Mouse (Mus musculus) lung, adult 10 weeks (tissue): Measurements from ENCODE around the gene Nrl. TPM values are rescaled to one million over a fixed set of nuclear protein-coding genes. Genes with fewer than 3 reads are reported as not detected.

Source experiments
- polyA plus RNA-seq: library from polyadenylated mRNA; stranded (reverse); fragments of 350-450 nt; fragmentation: Illumina TruSeq; extraction: RNeasy Lipid Tissue Mini Kit (QIAGEN cat#74804); gene quantifications from one replicate; pipeline ENCODE4 v1.2.3, GENCODE M21; 2014; ENCODE audit warnings: low read depth, low replicate concordance; ENCODE audit not compliant: insufficient read depth

Nrl gene
- polyA plus RNA-seq = not detected

GRCm38 (mm10) chr14:55524785-55525184 lies at the start of gene Nrl:
Gene Nrl, minus strand, starts transcription at chr14:55524981.

GRCm38 (mm10) chr14:55560202-55561073 lies 35.7 kb upstream of the Nrl start, which contains the start of gene A730061H03Rik:
Gene A730061H03Rik, minus strand, starts transcription at chr14:55560406.

GRCm38 (mm10) chr14:55559799-55560201 lies 35.0 kb upstream of the Nrl start, which contains the start of gene Dcaf11:
Gene Dcaf11, plus strand, starts transcription at chr14:55560006.

GRCm38 (mm10) chr14:55540067-55540786 lies 15.4 kb upstream of the Nrl start, which contains the start of gene Pck2:
Gene Pck2, plus strand, starts transcription at chr14:55540266.

GRCm38 (mm10) chr14:55510125-55510731 lies 14.6 kb downstream of the Nrl start, which contains the start of gene Cpne6:
Gene Cpne6, plus strand, starts transcription at chr14:55510445.

GRCm38 (mm10) chr14:55490361-55491201 lies 34.2 kb downstream of the Nrl start, which contains the start of gene Carmil3:
Gene Carmil3, plus strand, starts transcription at chr14:55490651.

GRCm38 (mm10) chr14:55478651-55479599 lies 45.9 kb downstream of the Nrl start, which contains the start of gene Dhrs4:
Gene Dhrs4, plus strand, starts transcription at chr14:55478758.

Other genes starting within 250 kb of the Nrl start
- gene Dhrs4, start 46.2 kb downstream of the Nrl start, polyA plus RNA-seq = 35.7 TPM
- 0.28 TPM for gene Carmil3, start 34.3 kb downstream of the Nrl start, polyA plus RNA-seq
- not detected for gene Cpne6, start 14.5 kb downstream of the Nrl start, polyA plus RNA-seq
- gene Pck2, start 15.3 kb upstream of the Nrl start, polyA plus RNA-seq = 18.9 TPM
- 65.2 TPM for gene Dcaf11, start 35.0 kb upstream of the Nrl start, polyA plus RNA-seq
- not detected for gene A730061H03Rik, start 35.4 kb upstream of the Nrl start, polyA plus RNA-seq
- gene Fitm1, start 50.6 kb upstream of the Nrl start, polyA plus RNA-seq = 2.2 TPM
- 221 TPM for gene Psme1, start 53.1 kb upstream of the Nrl start, polyA plus RNA-seq
- 18.4 TPM for gene Emc9, start 60.3 kb upstream of the Nrl start, polyA plus RNA-seq
- gene Psme2, start 66.1 kb upstream of the Nrl start, polyA plus RNA-seq = 255 TPM
- 18.9 TPM for gene Rnf31, start 66.7 kb upstream of the Nrl start, polyA plus RNA-seq
- gene Irf9, start 78.6 kb upstream of the Nrl start, polyA plus RNA-seq = 29.5 TPM
- 6.0 TPM for gene Rec8, start 93.1 kb upstream of the Nrl start, polyA plus RNA-seq
- gene Ipo4, start 111.0 kb upstream of the Nrl start, polyA plus RNA-seq = 21.4 TPM
- gene Gm49378, start 112.9 kb upstream of the Nrl start, polyA plus RNA-seq = 0.34 TPM
- 41.1 TPM for gene Tm9sf1, start 118.8 kb upstream of the Nrl start, polyA plus RNA-seq
- gene Tssk4, start 125.2 kb upstream of the Nrl start, polyA plus RNA-seq = 0.25 TPM
- gene Mdp1, start 135.5 kb upstream of the Nrl start, polyA plus RNA-seq = 36.9 TPM
- 17.9 TPM for gene Gmpr2, start 147.0 kb upstream of the Nrl start, polyA plus RNA-seq
- 225 TPM for gene Nedd8, start 147.1 kb upstream of the Nrl start, polyA plus RNA-seq
- 11.0 TPM for gene Tinf2, start 156.8 kb upstream of the Nrl start, polyA plus RNA-seq
- 1.7 TPM for gene Tgm1, start 188.9 kb upstream of the Nrl start, polyA plus RNA-seq
- 15.4 TPM for gene Rabggta, start 197.3 kb upstream of the Nrl start, polyA plus RNA-seq
- 57.6 TPM for gene Dhrs1, start 220.7 kb upstream of the Nrl start, polyA plus RNA-seq
- gene Nop9, start 220.7 kb upstream of the Nrl start, polyA plus RNA-seq = 9.1 TPM
- 2.0 TPM for gene Cideb, start 233.5 kb upstream of the Nrl start, polyA plus RNA-seq
- gene Ltb4r2, start 236.4 kb upstream of the Nrl start, polyA plus RNA-seq = 0.17 TPM
- 3.9 TPM for gene Ltb4r1, start 241.0 kb upstream of the Nrl start, polyA plus RNA-seq